Mouse (Mus musculus): ENCODE data around the gene Il11ra1. TPM values are rescaled to one million over a fixed set of nuclear protein-coding genes. Genes with fewer than 3 reads are reported as not detected.
"Not testable (repeated sequence)": the region's sequence is repeated elsewhere in the genome, so short reads cannot be mapped to it uniquely, and the experiment has no call there.

Il11ra1 gene
- polyA plus RNA-seq, 1 experiment from 2014 or later = 153 TPM

GRCm38 (mm10) chr4:41682789-41683188 is 17.0 kb upstream of the Il11ra1 start:
- H3K4me1 ChIP-seq = peaks cover 33% of the 10 kb centered on the region
- 28% methylated on average over 6 of the region's 6 CpGs for whole genome bisulfite sequencing
- H3K36me3 ChIP-seq = no peaks in the 10 kb centered on the region
- H3K4me3 ChIP-seq (replicated peaks) = no peak overlapping the region
- no peak overlapping the region for H3K4me2 ChIP-seq
- H3K27me3 ChIP-seq (replicated peaks) = no peaks in the 10 kb centered on the region
- no peak for ATAC-seq (ENCODE audit: insufficient read depth, low FRiP score, low read depth)
- no peaks in the 10 kb centered on the region for H3K9me3 ChIP-seq
- H3K27ac ChIP-seq = peak overlapping the region; percentile 65
- H3K9ac ChIP-seq = no peak overlapping the region

- H3K4me3 ChIP-seq (replicated peaks); H3K27ac ChIP-seq; H3K9me3 ChIP-seq; H3K9ac ChIP-seq; H3K27me3 ChIP-seq (replicated peaks); H3K36me3 ChIP-seq: not testable (repeated sequence)
- 1% methylated on average over 13 of the region's 27 CpGs for WGBS
- peak; percentile 45; the same call in 1 of the 2 replicates for ATAC-seq (ENCODE audit: insufficient read depth, low FRiP score, low read depth)
- 0 out of 2 replicates have a peak overlapping the region, but pooled peaks have one; percentile 33 for H3K4me2 ChIP-seq
- H3K4me1 ChIP-seq = peaks cover 31% of the 10 kb centered on the region
Measured at GRCm38 (mm10) chr4:41683303-41683702, 16.5 kb upstream of the Il11ra1 start.

GRCm38 (mm10) chr4:41684131-41684930 is 15.5 kb upstream of the Il11ra1 start:
- H3K9me3 ChIP-seq; H3K36me3 ChIP-seq; H3K9ac ChIP-seq; H3K27me3 ChIP-seq (replicated peaks); H3K4me3 ChIP-seq (replicated peaks); ATAC-seq (ENCODE audit: insufficient read depth, low FRiP score, low read depth): not testable (repeated sequence)
- 4% methylated on average over 27 of the region's 27 CpGs for WGBS
- H3K27ac ChIP-seq = peak overlapping the region; percentile 35
- peaks cover 23% of the 10 kb centered on the region for H3K4me1 ChIP-seq
- peak overlapping the region; percentile 34; the same call in 1 of the 2 replicates for H3K4me2 ChIP-seq

- H3K36me3 ChIP-seq; H3K27ac ChIP-seq; H3K4me2 ChIP-seq; ATAC-seq (ENCODE audit: insufficient read depth, low FRiP score, low read depth); H3K27me3 ChIP-seq (replicated peaks); H3K9ac ChIP-seq; H3K4me3 ChIP-seq (replicated peaks); H3K9me3 ChIP-seq: not testable (repeated sequence)
- H3K4me1 ChIP-seq = peaks cover 18% of the 10 kb centered on the region
- WGBS = 2% methylated on average over 11 of the region's 14 CpGs
Measured at GRCm38 (mm10) chr4:41684931-41685453, 14.8 kb upstream of the Il11ra1 start.

DNA sequence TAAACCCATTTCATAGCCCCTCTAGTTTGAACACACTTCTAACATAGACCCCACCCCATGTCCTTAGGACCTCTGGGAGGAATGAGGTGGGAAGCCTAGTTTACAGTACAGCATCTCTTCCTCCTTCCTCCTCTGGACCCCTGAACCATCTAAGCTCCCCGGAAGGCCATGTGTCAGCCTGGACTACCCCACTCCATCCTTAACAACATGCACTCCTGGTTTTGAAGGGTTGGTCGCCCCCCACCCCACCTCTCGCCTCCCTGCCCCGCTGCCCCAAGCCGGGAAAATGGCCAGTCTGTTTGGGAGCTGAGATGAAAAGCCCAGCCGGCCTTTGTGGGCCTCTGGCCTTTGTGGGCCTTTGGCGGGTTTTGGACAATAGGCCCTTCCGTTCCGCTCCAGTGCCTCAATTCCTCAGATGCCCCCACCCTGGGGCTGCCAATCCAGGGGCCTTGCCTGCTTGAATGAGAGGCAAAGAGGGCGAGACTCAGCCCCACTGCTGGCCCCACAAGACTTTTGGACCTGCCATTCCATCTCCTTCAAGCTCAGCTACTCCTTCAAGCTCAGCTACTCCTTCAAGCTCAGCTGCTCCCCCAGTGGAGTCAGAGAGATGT is 13.8 kb upstream of the Il11ra1 start:
- not testable (repeated sequence) for H3K27me3 ChIP-seq (replicated peaks); ATAC-seq (ENCODE audit: insufficient read depth, low FRiP score, low read depth); H3K4me3 ChIP-seq (replicated peaks); H3K9ac ChIP-seq; H3K4me2 ChIP-seq; H3K36me3 ChIP-seq; H3K4me1 ChIP-seq; H3K27ac ChIP-seq; H3K9me3 ChIP-seq
- WGBS = 65% methylated on average over 10 of the region's 10 CpGs

- H3K4me1 ChIP-seq; H3K4me2 ChIP-seq; H3K4me3 ChIP-seq (replicated peaks); H3K27ac ChIP-seq; H3K9ac ChIP-seq; H3K9me3 ChIP-seq; ATAC-seq (ENCODE audit: insufficient read depth, low FRiP score, low read depth); H3K27me3 ChIP-seq (replicated peaks); H3K36me3 ChIP-seq: not testable (repeated sequence)
- 54% methylated on average over 1 of the region's 1 CpGs for WGBS
Measured at GRCm38 (mm10) chr4:41688562-41688961, 11.2 kb upstream of the Il11ra1 start.

DNA sequence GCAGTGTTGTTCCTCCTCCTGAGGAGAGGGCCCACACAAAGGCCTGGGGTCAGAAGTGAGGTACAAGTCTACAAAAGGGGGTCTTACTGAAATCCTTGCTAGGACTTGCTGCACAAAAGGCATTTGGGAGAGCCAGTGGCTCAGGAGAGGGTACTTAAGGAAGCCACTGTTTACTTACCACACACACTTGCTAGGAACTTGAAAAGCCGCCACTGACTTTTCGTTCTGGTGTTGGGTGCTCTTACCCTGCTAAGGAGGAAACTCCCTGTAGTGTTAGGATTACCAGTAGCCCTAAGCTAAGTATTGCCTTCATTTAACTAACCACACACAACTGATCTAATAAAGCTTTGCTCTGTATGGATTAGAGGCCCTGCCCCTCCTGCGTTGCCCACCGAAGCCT is 9.8 kb upstream of the Il11ra1 start:
- H3K4me2 ChIP-seq; H3K4me1 ChIP-seq; H3K9ac ChIP-seq; H3K36me3 ChIP-seq; H3K27ac ChIP-seq; H3K9me3 ChIP-seq; H3K27me3 ChIP-seq (replicated peaks); H3K4me3 ChIP-seq (replicated peaks); ATAC-seq (ENCODE audit: insufficient read depth, low FRiP score, low read depth): not testable (repeated sequence)
- no CpG with 5 or more reads among the region's 4 CpGs for WGBS

GRCm38 (mm10) chr4:41693511-41693910 is 6.3 kb upstream of the Il11ra1 start:
- H3K9ac ChIP-seq; H3K27me3 ChIP-seq (replicated peaks); H3K4me2 ChIP-seq; H3K4me3 ChIP-seq (replicated peaks); H3K27ac ChIP-seq; ATAC-seq (ENCODE audit: insufficient read depth, low FRiP score, low read depth); H3K4me1 ChIP-seq; H3K36me3 ChIP-seq; H3K9me3 ChIP-seq: not testable (repeated sequence)
- 26% methylated on average over 4 of the region's 4 CpGs for WGBS

- H3K4me3 ChIP-seq (replicated peaks); H3K4me2 ChIP-seq; H3K9me3 ChIP-seq; H3K4me1 ChIP-seq; H3K27me3 ChIP-seq (replicated peaks); H3K9ac ChIP-seq; H3K36me3 ChIP-seq; H3K27ac ChIP-seq; ATAC-seq (ENCODE audit: insufficient read depth, low FRiP score, low read depth): not testable (repeated sequence)
- 8% methylated on average over 17 of the region's 38 CpGs for WGBS
Measured at GRCm38 (mm10) chr4:41695800-41696199, 4.0 kb upstream of the Il11ra1 start.

DNA sequence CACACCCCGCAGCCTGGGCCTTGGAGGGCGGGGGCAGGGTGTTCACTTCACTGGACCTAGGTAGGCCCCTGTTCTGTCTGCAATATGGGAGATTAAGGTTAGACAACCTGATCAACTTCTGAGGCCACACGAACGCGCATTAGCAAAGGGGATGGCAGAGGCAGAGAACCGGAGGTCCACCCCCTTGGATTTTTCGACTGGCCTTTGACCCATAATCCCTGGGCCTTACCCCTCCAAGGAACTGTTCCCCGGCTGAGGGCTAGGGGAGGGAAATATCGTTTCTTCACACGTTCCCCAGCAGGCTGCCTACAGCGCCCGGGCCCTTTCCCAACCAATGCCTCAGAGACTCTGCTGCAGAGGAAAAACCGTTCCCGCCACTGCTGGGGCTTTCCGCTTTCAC is 3.3 kb upstream of the Il11ra1 start:
- not testable (repeated sequence) for H3K4me3 ChIP-seq (replicated peaks); ATAC-seq (ENCODE audit: insufficient read depth, low FRiP score, low read depth); H3K27ac ChIP-seq; H3K4me1 ChIP-seq; H3K36me3 ChIP-seq; H3K27me3 ChIP-seq (replicated peaks); H3K4me2 ChIP-seq; H3K9me3 ChIP-seq; H3K9ac ChIP-seq
- WGBS = 18% methylated on average over 12 of the region's 15 CpGs

- not testable (repeated sequence) for H3K27ac ChIP-seq; H3K4me3 ChIP-seq (replicated peaks); ATAC-seq (ENCODE audit: insufficient read depth, low FRiP score, low read depth); H3K4me1 ChIP-seq; H3K27me3 ChIP-seq (replicated peaks); H3K36me3 ChIP-seq; H3K9ac ChIP-seq; H3K9me3 ChIP-seq
- WGBS = 13% methylated on average over 31 of the region's 40 CpGs
- H3K4me2 ChIP-seq = 0 out of 2 replicates have a peak within 1 kb of the TSS, but pooled peaks have one; percentile 19
Measured at GRCm38 (mm10) chr4:41696930-41697841, 2.6 kb upstream of the Il11ra1 start, which contains the start of gene Cntfr. Gene Cntfr, minus strand, starts transcription at chr4:41697089.
